Mouse (Mus musculus) gastrocnemius, adult 2 months (tissue): ENCODE measurements around the gene Chil6. TPM values are rescaled to one million over a fixed set of nuclear protein-coding genes. Genes with fewer than 3 reads are reported as not detected.

Experiments
- DNase-seq: peaks from one replicate; pipeline ENCODE4 v3.0.0; 2022
- H3K27ac ChIP-seq: fragments of 200-600 bp; 2 replicates; pipeline ENCODE4 v1.8.1; 2022; ENCODE audit warnings: mild to moderate bottlenecking
- H3K4me3 ChIP-seq: fragments of 200-600 bp; 2 replicates; pipeline ENCODE4 v1.8.1; 2022; ENCODE audit warnings: mild to moderate bottlenecking, moderate library complexity
- CTCF ChIP-seq: fragments of 200-600 bp; IDR thresholded peaks from 2 replicates; pipeline ENCODE4 v1.8.1; 2022; ENCODE audit warnings: antibody characterized with exemption, mild to moderate bottlenecking, moderate library complexity
- intact Hi-C: fragments of 180-260 bp; cut with DNase I; formaldehyde crosslinking; loops from one replicate; pipeline ENCODE4 v1.15.1; 2025
- long read RNA-seq, 2 experiments: library from polyadenylated mRNA; stranded (forward); transcript quantifications; one replicate each; pipeline ENCODE4 v2.0.0; 2021
- total RNA-seq, 2 experiments: library from RNA; stranded (reverse); gene quantifications; 2 replicates each; pipeline ENCODE4 v1.2.3; 2021

Gene Chil6
- not detected for total RNA-seq
- long read RNA-seq, experiment 1: 0 reads
- long read RNA-seq, experiment 2: 0 reads

- Histone ChIP-seq H3K4me3 (no peak within 1 kb of the TSS), H3K27ac (no peak within 1 kb of the TSS)
- TF ChIP-seq CTCF: no peak
- no peak for DNase-seq
- intact Hi-C loops: no loop called here
Observed at GRCm38 (mm10) chr3:106406082-106406481, at the start of gene Chil6. Gene Chil6, minus strand, starts transcription at chr3:106406182.

- Histone ChIP-seq H3K4me3 (no peak overlapping the region), H3K27ac (no peak overlapping the region)
- intact Hi-C loops: no loop called here
- no peak for DNase-seq
- no peak for TF ChIP-seq CTCF
Observed at GRCm38 (mm10) chr3:106452616-106453015, 46.6 kb upstream of the Chil6 start.

- no peak for TF ChIP-seq CTCF
- intact Hi-C loops: loop anchor here (5.0 kb wide), 1 partner anchor 457 kb away; no protein-coding TSS in a partner anchor
- Histone ChIP-seq H3K4me3 (no peak overlapping the region), H3K27ac (no peak overlapping the region)
- no peak for DNase-seq
Observed at GRCm38 (mm10) chr3:106449567-106449966, 43.6 kb upstream of the Chil6 start.

GRCm38 (mm10) chr3:106448995-106449394 is 43.0 kb upstream of the Chil6 start:
- Histone ChIP-seq H3K4me3 (no peak overlapping the region), H3K27ac (no peak overlapping the region)
- DNase-seq: no peak
- TF ChIP-seq CTCF: no peak
- intact Hi-C loops: loop anchor here (5.0 kb wide), 1 partner anchor 457 kb away; no protein-coding TSS in a partner anchor

GRCm38 (mm10) chr3:106448571-106448970 is 42.6 kb upstream of the Chil6 start:
- DNase-seq: no peak
- H3K27ac ChIP-seq: no peak overlapping the region
- intact Hi-C loops: loop anchor here (5.0 kb wide), 1 partner anchor 456 kb away; no protein-coding TSS in a partner anchor
- peak; percentile 72 for TF ChIP-seq CTCF
- no peak overlapping the region for H3K4me3 ChIP-seq

Other genes starting within 250 kb of the Chil6 start
- not detected for gene Chil3, start 238.6 kb downstream of the Chil6 start, total RNA-seq
- gene Chil4, start 186.7 kb downstream of the Chil6 start, total RNA-seq: not detected
- under 1 TPM in 1 of 2 experiments, not detected in 1; 0.08 TPM for gene Dennd2d, start 76.2 kb upstream of the Chil6 start, total RNA-seq
- 100 to 1,000 TPM in 1 of 2 experiments, 10 to 100 TPM in 1; 94.2 to 101 TPM for gene Dram2, start 141.6 kb upstream of the Chil6 start, total RNA-seq
- 10 to 100 TPM; 24.8 to 27.0 TPM for gene Cept1, start 141.6 kb upstream of the Chil6 start, total RNA-seq